Mouse (Mus musculus): ENCODE measurements around the gene Tnfaip2.

Gene Tnfaip2

GRCm38 (mm10) chr12:111428364-111428763 is 13.9 kb upstream of the Tnfaip2 start:
- DNase-seq = peak; percentile 65 to 73

GRCm38 (mm10) chr12:111428961-111429911 is 13.0 kb upstream of the Tnfaip2 start:
- DNase-seq = peak; percentile 48 to 77

GRCm38 (mm10) chr12:111430049-111430867 is 12.0 kb upstream of the Tnfaip2 start:
- peak in 1 of 2 experiments; percentile 78 for DNase-seq

- DNase-seq = no peak
These were observed 11.1 kb upstream of the Tnfaip2 start for GRCm38 (mm10) chr12:111430868-111431817.

DNA sequence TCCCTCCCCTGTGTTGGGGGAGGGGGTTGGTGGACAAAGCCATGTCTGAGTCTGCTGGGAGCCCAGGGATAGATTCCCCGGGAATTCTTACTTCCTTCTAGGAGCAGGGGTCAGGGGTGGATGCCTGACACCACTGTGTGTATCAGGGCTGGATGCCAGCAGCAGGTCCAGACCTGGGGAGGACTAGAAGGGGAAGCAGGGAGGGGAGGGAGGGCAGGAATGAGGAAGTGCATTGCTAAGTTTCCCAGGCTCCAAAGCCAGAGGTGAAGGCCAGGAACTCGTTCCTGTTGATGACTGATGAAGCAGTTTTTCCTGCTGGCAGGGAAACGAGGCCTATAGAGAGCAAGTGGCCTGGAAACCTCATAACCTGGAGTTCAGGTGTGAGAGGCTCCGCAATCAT is 10.2 kb upstream of the Tnfaip2 start:
- DNase-seq = peak; percentile 71 to 74

DNA sequence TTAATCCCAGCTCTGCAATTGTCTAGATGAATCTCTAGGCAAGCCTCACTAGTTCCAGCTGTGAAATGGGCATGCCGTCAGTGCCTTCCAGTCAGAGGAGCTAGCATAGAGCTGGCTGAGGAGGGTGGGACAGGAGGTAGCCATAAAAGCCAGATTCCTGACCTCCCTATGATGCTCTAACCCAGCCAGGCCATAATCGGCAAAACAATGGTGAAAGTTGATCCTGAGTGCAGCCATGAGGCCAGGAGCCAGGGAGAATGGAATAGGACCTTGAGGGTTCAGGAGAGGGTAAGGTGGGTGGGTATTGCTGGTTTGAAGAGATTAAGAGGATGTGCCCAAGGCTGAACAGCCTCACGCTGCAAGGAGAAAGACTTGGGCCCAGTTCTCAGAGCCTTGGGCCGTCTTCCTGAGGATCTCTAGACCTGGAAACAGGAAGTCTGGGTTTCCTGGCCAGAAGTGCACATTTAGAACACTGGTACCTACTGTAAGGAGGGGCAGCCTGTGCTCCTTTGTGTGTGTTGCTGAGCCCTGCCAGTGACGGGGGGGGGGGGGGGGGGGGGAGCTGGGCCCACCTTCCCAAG is 9.4 kb upstream of the Tnfaip2 start:
- DNase-seq = no peak

- peak in 1 of 2 experiments; percentile 69 for DNase-seq
These were observed 8.0 kb upstream of the Tnfaip2 start for GRCm38 (mm10) chr12:111434164-111434744.

DNA sequence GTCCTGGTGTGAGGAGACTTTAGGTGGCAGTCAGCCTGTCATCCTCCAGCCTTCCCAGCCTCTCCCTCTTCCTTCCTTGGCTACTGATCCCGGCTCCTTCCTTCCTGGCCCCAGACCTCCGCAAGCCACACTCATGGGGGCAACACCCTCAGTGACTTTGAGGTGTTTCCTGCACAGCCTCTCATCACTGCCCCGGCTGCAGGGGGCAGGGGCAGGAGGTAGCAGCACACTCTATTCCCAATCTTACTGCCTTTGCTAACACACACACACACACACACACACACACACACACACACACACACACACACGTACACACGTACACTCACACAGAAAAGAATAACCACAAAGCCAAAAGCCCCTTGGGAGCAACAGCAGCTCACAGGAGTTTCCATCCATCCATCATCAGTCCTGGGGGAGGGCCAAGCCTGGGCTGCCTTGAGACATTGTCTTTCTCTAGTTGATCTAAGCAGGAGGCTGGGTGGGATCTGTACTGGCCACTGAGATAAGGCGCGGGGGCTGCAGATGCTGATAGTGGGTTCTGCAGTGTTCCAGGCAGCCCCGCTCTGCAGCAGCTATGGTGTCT is 7.4 kb upstream of the Tnfaip2 start:
- DNase-seq = peak; percentile 80 to 87

DNA sequence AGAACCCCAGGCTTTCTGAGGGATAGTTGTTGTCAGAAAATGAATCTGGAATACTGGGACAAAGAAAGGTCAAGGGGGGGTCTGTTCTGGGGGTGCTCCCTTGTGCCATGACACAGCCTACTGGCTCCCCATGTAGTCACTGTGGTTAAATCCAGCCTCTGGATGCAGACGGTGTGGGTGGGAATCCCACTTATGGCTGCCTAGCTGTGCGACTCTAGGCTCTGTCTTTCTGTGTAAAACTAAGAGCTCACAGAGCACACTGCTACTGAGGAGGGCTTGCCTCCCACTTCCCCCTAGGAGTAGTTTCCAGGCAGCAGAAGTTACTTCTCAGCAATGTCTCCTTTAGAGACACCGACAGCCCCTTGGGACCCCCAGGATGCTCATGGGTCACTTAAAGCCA is 6.1 kb upstream of the Tnfaip2 start:
- no peak for DNase-seq

GRCm38 (mm10) chr12:111436640-111437039 is 5.6 kb upstream of the Tnfaip2 start:
- no peak for DNase-seq

GRCm38 (mm10) chr12:111437222-111437900 is 4.9 kb upstream of the Tnfaip2 start:
- DNase-seq = peak in 1 of 2 experiments; percentile 50

DNA sequence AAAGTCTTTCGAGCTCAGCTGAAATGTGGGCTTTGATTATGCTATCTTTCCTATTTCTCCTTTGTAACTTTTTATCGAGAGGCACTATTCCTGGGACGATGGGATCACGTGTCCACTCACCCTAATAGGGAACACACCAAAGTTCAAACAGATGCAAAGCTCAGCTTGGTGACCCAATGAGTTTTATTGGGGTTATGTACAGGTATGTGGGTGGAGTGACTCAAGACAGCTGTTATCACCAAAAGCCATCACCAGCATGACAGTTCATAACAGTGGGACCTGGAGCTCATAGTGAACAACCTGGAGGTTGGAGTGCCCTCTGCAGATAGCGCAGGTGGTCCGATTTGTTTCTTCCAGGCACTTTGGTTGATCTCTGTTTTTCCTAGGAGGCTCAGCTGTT is 3.4 kb upstream of the Tnfaip2 start:
- DNase-seq = no peak

- DNase-seq = no peak
These were observed 1.4 kb upstream of the Tnfaip2 start for GRCm38 (mm10) chr12:111440701-111441373.

DNA sequence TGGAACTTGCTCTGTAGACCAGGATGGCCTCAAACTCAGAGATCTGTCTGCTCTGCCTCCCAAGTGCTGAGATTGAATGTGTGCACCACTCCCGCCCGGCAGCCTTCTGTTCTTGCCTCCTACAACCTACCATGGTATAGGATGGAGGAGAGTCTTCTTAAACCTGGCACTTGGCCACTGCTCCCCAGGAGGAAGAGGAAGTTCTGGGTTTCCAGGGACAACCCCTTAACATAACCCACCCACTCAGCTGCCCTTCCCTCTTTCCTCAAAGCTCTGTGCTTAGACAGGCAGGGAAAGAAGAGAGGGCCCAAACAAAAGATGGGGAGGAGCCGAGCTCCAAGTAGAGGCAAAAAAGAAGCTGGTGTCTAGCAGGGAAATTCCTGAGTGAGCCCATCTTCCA is 746 bp upstream of the Tnfaip2 start:
- peak in 1 of 2 experiments; percentile 18 for DNase-seq

DNA sequence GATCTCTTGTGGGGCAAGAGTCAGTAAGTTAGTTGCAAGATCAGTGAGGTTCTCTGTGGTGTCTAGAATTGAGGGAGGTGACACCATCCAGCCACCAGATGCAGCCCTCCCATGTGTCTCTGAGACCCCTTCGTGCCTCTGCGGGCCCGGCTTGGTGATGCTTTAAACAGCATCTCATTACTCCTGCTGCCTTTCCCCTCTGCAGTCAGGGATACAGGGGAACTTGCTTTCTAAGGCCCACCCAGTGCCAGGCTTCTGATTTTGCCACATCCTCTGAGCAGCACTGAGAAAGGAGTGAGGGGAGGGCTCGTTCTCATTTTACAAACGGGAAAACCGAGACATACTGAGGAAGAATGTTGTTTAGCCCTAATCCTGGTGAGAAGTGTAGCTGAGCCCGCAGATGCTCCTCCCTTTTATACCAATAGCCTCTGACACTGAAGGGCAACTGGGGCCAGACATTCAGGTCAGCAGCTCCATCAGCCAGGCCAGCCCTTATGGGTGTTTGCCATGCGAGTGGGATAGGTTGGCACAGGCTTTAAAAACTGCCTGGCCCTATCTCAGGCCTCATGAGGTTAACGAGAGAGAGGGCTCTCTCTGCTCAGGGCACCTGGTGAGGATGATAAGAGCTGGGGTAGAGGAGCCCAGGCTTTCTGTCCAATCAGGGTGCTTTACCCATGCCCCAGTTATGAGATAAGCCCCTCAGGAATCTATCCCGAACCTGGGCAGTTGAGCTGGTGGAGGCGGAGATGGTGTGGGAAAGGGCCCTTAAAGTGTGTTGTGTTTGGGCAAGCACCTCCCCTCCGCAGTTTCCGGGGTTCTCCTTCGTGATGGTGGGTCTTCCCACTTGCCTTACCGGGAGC is 972 bp downstream of the Tnfaip2 start:
- peak in 1 of 2 experiments; percentile 20 for DNase-seq

- peak in 1 of 2 experiments; percentile 22 for DNase-seq
These were observed 1.9 kb downstream of the Tnfaip2 start for GRCm38 (mm10) chr12:111443921-111444831.

DNA sequence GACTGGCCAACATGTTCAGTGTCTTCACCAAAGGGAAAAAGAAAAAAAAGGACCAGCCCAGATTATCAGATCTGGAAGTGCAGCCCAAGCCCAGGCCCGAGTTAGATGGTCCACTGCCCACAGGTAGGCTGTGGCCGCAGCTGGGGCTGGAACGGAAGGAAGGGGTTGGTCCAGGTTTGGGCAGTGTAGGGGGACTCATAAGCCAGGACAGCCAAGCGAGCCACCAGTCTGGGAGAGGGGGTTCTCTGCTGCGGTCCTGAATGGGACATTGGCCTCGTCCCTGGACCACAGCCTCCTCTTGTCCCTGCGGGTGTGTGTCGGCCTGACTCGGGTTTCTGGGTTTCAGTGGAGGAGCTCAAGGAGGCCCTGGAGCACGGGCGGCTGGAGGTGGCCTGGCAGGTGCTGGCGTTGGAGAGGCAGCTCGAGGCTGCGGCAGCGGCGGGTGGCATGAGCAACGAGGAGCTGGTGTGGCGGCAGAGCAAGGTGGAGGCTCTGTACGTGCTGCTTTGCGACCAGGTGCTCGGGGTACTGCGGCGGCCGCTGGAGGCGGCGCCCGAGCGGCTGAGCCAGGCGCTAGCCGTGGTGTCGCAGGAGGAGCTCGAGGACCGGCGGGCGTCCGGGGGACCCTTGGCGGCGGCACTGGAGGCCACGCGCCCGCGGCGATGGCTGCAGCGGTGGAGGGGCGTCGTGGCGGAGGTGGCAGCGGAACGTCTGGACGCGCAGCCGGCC is 3.1 kb downstream of the Tnfaip2 start:
- peak in 1 of 2 experiments; percentile 38 for DNase-seq

All from kidney, postnatal 36 days (tissue).